Mouse (Mus musculus) thymus, adult 2 months (tissue): ENCODE results near the gene Fmo6.

Experiments used
- CTCF ChIP-seq: fragments of 200-500 bp; IDR thresholded peaks from 2 replicates; pipeline ENCODE4 v1.5.1; 2012; ENCODE audit warnings: mild to moderate bottlenecking, control low read depth, low read length, moderate library complexity, borderline replicate concordance; ENCODE audit not compliant: control insufficient read depth, poor library complexity, insufficient read depth; ENCODE audit errors: extremely low read depth
- POLR2A ChIP-seq: fragments of 200-500 bp; IDR thresholded peaks from 2 replicates; pipeline ENCODE4 v1.6.1; 2012; ENCODE audit warnings: mild to moderate bottlenecking, low read length, control low read depth, moderate library complexity; ENCODE audit not compliant: control insufficient read depth, poor library complexity, insufficient read depth; ENCODE audit errors: extremely low read depth

GRCm38 (mm10) chr1:162931880-162932279 is 5.4 kb downstream of the Fmo6 start:
- TF ChIP-seq CTCF, result no peak
- no peak for TF ChIP-seq POLR2A
